Mouse (Mus musculus) bone marrow, adult 2 months (tissue): ENCODE measurements at regions not wholly inside any gene's neighbourhood (a gene's known extent, or its start where the extent isn't known, plus 50 kb on each side); places are given as distances from the start of the nearest gene placed in this dataset.

Experiments used
- H3K27ac ChIP-seq: fragments of 200-500 bp; 2 replicates; pipeline ENCODE4 v1.5.1; 2012; ENCODE audit warnings: low read depth, mild to moderate bottlenecking, control low read depth, inconsistent platforms, low read length; ENCODE audit not compliant: control insufficient read depth, poor library complexity, insufficient read depth
- H3K4me1 ChIP-seq: fragments of 200-500 bp; 2 replicates; pipeline ENCODE4 v1.6.1; 2011; ENCODE audit warnings: low read length; ENCODE audit not compliant: control insufficient read depth, insufficient read depth
- H3K4me3 ChIP-seq: fragments of 200-500 bp; replicated peaks from 2 replicates; pipeline ENCODE3; 2011; ENCODE audit warnings: mild to moderate bottlenecking, low read depth, low read length, control low read depth; ENCODE audit not compliant: control insufficient read depth
- CTCF ChIP-seq: fragments of 200-500 bp; IDR thresholded peaks from 2 replicates; pipeline ENCODE4 v1.5.1; 2011; ENCODE audit warnings: low read length, control low read depth; ENCODE audit not compliant: control insufficient read depth, insufficient read depth
- POLR2A ChIP-seq: fragments of 200-500 bp; IDR thresholded peaks from 2 replicates; pipeline ENCODE4 v1.6.1; 2011; ENCODE audit warnings: low read depth, mild to moderate bottlenecking, control low read depth, low read length, borderline replicate concordance; ENCODE audit not compliant: control insufficient read depth
- WGBS: fragments of 180-500 bp; shearing (Covaris S2); methylation state at CpG from one replicate; pipeline ENCODE4 v1.1.7; 2018; 5-methylcytosine and 5-hydroxymethylcytosine counted together

DNA sequence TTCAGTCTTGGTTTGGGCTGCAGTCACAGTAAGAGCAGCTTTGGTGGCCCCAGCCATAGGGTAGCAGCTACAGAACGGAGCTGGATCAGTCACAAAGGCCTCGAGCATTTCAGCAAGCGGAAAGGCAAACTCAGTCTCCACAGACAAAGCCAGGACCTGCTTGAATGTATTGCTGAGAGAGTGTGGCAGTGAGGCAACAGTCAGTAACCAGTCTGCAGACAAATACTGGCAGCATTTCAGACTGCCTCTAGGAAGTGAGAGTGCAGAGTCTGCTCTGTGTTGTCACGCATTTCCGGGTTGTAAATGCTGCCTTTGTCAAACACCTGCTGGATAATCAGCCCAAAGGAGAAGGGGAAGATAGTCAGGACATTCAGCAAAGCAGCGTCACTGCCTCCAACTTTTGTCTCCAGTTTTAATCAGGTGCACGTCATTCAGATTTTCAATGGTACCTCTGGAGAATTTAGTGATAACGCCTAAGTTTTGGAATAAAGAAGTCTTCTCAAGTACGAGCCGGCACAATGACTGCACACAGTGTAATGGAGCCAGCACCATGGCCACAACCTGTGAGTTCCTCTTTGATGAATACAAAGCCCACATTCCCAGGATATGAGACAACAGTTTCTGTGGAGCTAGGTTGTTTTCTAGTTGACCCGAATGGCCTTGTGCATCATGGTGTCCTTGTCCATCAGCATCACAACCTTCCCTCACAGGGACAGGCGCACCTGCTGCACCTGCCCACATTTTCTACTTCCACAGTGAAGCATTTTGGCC is 224.3 kb upstream of the Tmem161b start:
- H3K4me1 ChIP-seq = no peaks in the 10 kb centered on the region
- WGBS = 61% methylated on average over 12 of the region's 12 CpGs
- H3K4me3 ChIP-seq = no peak overlapping the region
- H3K27ac ChIP-seq = no peak overlapping the region
- TF ChIP-seq POLR2A = no peak
- no peak for TF ChIP-seq CTCF

DNA sequence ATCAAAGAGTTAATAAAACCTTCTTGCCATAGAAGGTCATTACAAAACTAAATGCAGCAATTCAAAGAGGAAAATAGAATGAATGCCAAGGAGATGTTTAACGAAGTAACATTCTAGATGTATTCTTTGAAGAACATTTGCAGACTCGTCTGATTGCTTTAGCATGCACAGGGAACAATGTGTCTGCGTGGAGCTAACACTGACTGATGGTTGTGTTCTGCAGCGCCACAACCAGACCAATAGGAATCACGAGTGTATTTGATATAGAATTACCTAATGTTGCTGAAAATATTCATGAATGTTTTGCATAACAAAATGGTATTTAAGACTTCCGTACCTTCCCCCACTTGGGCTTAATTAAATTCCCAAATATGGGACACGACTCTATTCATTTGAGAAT is 200.3 kb upstream of the Tmem161b start:
- H3K4me1 ChIP-seq = no peaks in the 10 kb centered on the region
- 75% methylated on average over 7 of the region's 7 CpGs for WGBS
- H3K27ac ChIP-seq = no peak overlapping the region
- no peak overlapping the region for H3K4me3 ChIP-seq
- TF ChIP-seq POLR2A = no peak
- TF ChIP-seq CTCF = no peak

DNA sequence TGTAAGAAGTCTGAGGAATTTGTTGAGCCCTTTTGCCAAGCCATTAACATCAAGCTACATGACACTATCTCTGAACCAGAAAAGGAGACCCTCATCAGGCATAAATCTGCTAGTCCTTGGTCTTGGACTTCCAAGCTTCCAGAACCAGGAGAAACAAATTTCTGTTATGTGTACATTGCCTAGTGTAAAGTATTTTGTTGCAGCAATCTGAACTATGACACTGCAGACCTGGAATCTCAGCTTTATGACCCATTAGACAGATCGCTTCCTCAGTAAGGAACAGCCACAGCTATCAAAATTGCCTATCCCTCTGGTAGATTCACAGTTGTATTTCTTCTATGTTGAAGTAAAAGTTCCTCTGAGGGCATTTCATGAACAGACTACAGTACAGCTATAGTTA is 199.1 kb upstream of the Tmem161b start:
- no peak overlapping the region for H3K4me3 ChIP-seq
- no peak for TF ChIP-seq CTCF
- no peak for TF ChIP-seq POLR2A
- 85% methylated on average over 1 of the region's 1 CpGs for WGBS

GRCm38 (mm10) chr13:84023637-84024036 is 198.5 kb upstream of the Tmem161b start:
- Histone ChIP-seq H3K4me3 (no peak overlapping the region), H3K27ac (no peak overlapping the region), H3K4me1 (no peaks in the 10 kb centered on the region)
- TF ChIP-seq CTCF (no peak), POLR2A (no peak)
- WGBS = 79% methylated on average over 5 of the region's 5 CpGs

More for the DNA sequence above, 199.1 kb upstream of the Tmem161b start:
- no peaks in the 10 kb centered on the region for H3K4me1 ChIP-seq
- no peak overlapping the region for H3K27ac ChIP-seq

- 81% methylated on average over 2 of the region's 2 CpGs for WGBS
- no peak overlapping the region for H3K27ac ChIP-seq
- TF ChIP-seq POLR2A (no peak), CTCF (no peak)
- no peak overlapping the region for H3K4me3 ChIP-seq
- no peaks in the 10 kb centered on the region for H3K4me1 ChIP-seq
Observed at GRCm38 (mm10) chr13:84025348-84025747, 196.7 kb upstream of the Tmem161b start.

- no peak overlapping the region for H3K4me3 ChIP-seq
- WGBS = 75% methylated on average over 6 of the region's 6 CpGs
- H3K4me1 ChIP-seq = no peaks in the 10 kb centered on the region
- TF ChIP-seq CTCF = no peak
- no peak for TF ChIP-seq POLR2A
- H3K27ac ChIP-seq = no peak overlapping the region
Observed at GRCm38 (mm10) chr13:84047736-84048135, 174.4 kb upstream of the Tmem161b start.

DNA sequence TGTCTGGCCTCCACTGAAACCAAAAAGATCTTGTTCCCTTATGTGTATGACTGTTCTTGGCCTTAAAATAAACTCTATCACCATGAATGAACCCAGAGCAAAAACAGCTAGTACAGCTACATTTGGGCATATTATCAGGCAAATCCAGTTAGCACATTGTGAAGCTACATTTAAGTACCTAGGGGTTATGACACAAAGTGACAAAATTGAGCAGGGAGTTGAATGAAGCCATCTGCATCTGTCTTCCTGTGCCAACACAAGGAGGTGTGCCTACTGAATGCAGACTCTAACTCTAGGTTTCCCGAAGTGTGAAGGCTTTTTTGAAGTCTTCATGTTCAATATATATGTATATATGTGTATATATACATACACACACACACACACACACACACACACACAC is 169.9 kb upstream of the Tmem161b start:
- TF ChIP-seq POLR2A (no peak), CTCF (no peak)
- Histone ChIP-seq H3K4me3 (no peak overlapping the region), H3K4me1 (no peaks in the 10 kb centered on the region), H3K27ac (no peak overlapping the region)
- 50% methylated on average over 1 of the region's 1 CpGs for WGBS

DNA sequence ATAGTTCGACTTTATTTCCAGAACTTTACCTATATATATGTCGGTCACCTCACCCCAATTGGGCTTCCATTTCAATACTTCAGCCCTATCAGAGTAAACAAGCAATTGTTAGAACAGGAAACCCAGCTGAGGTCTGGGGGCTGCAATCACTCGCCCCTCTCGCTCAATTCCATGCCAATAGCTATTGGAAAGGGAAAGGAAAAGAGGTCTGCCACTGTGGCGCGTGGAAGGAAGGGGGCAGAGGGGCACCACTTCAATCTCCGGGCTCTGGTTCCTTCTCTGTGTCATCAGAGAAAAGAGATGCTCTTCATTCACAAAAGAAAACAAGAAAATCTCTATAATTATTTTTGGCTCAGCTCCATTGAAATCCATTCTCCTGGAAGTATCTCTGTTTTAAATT is 167.1 kb upstream of the Tmem161b start:
- Histone ChIP-seq H3K4me3 (no peak overlapping the region), H3K4me1 (no peaks in the 10 kb centered on the region), H3K27ac (no peak overlapping the region)
- 79% methylated on average over 7 of the region's 7 CpGs for WGBS
- no peak for TF ChIP-seq CTCF
- no peak for TF ChIP-seq POLR2A

DNA sequence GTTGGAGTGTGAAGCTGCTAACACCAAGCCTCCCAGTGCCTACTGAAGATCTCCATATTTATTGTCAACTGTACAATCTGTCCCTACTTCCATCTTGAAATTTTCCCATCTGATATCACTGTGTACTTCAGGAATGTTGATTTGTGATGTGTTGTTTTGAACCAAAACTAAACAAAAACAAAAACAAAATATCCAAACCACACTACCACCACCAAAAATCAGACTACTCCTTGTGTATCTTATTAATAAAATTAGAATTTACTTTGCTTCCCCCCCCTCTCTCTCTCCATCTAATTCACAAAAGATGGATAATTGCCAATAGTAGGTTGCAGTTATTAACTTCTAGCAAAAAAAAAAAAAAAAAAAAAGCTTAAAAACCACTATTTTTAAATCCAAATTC is 166.5 kb upstream of the Tmem161b start:
- H3K4me3 ChIP-seq = no peak overlapping the region
- TF ChIP-seq POLR2A (no peak), CTCF (no peak)
- H3K27ac ChIP-seq = no peak overlapping the region
- no peaks in the 10 kb centered on the region for H3K4me1 ChIP-seq
